Mouse (Mus musculus) brain, embryonic 14.5 days (tissue): ENCODE results near the gene Svep1.

Experiments used
- CTCF ChIP-seq: fragments of 200-500 bp; IDR thresholded peaks from 2 replicates; pipeline ENCODE4 v1.5.1; 2012; ENCODE audit warnings: inconsistent platforms, mild to moderate bottlenecking, moderate library complexity, borderline replicate concordance; ENCODE audit not compliant: insufficient read depth, insufficient read length; ENCODE audit errors: extremely low read depth
- POLR2A ChIP-seq: fragments of 200-500 bp; IDR thresholded peaks from 2 replicates; pipeline ENCODE4 v1.6.1; 2012; ENCODE audit warnings: mild to moderate bottlenecking, inconsistent platforms, borderline replicate concordance; ENCODE audit not compliant: poor library complexity, insufficient read depth, insufficient read length, severe bottlenecking; ENCODE audit errors: extremely low read depth

- TF ChIP-seq CTCF (no peak), POLR2A (no peak)
Measured at GRCm38 (mm10) chr4:58170430-58170829, 36.2 kb downstream of the Svep1 start.
